Mouse (Mus musculus): ENCODE results near the gene Col26a1.

DNA sequence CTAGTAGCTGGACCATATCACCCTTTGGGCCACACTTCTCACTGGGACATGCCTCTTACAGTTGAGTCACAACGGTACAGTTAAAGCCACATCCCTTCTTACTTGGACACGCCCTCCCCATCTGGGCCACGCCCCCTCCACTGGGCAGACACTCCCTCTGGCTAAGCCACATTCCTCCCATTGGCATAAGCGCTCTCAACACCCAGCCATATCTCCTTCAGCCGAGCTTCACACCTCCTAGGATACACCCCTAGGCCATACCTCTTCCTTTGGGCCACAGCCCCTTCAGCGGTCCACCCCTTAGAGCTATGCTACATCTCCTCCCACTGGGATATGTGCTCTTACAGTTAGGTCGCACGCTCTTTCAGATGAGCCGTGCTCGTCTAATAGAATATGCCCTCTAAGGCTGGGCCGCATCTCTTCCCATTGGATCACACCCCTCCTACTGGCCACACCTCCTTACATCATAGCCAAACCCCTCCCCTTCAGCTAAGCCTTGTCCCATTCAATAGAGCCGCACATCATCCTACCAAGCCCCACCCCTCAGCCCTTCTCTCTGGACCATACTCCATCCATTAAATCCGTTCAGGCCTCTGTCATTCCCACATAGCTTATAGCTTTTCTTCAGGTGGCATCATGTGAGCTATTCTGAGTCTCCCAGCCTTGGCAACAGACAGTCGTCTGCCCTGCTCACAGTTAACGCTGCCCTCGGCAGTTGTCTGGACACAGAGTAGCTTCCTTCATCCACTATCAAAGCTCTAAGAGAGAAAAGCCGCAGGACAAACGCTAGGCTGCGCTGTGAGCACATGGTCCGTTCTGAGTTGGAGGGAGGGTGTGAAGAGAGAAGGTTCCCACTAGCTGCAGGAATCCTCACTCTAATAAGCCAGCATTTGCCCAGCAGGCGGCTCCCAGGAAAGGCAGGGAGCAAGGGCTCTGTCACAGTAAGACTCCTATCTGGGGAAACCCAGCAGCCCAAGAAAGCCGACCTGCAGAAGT is 109.7 kb downstream of the Col26a1 start:
- TF ChIP-seq POLR2A (IDR thresholded peaks at IDR 0.05; ENCODE audit: low read depth, low read length): no peak
- TF ChIP-seq CTCF (IDR thresholded peaks at IDR 0.05; ENCODE audit: extremely low read depth, insufficient read depth, insufficient read length, insufficient replicate concordance): no peak
